Mouse (Mus musculus) liver, adult 2 months (tissue): ENCODE results near the gene Vegfb.

Source experiments
- CTCF ChIP-seq: fragments of 200-500 bp; IDR thresholded peaks from 2 replicates; pipeline ENCODE4 v1.5.1; 2011; ENCODE audit warnings: low read depth, low read length, control low read depth
- POLR2A ChIP-seq: fragments of 200-500 bp; IDR thresholded peaks from 2 replicates; pipeline ENCODE4 v1.6.1; 2011; ENCODE audit warnings: low read length, control low read depth; ENCODE audit not compliant: insufficient read depth; ENCODE audit errors: extremely low read depth

DNA sequence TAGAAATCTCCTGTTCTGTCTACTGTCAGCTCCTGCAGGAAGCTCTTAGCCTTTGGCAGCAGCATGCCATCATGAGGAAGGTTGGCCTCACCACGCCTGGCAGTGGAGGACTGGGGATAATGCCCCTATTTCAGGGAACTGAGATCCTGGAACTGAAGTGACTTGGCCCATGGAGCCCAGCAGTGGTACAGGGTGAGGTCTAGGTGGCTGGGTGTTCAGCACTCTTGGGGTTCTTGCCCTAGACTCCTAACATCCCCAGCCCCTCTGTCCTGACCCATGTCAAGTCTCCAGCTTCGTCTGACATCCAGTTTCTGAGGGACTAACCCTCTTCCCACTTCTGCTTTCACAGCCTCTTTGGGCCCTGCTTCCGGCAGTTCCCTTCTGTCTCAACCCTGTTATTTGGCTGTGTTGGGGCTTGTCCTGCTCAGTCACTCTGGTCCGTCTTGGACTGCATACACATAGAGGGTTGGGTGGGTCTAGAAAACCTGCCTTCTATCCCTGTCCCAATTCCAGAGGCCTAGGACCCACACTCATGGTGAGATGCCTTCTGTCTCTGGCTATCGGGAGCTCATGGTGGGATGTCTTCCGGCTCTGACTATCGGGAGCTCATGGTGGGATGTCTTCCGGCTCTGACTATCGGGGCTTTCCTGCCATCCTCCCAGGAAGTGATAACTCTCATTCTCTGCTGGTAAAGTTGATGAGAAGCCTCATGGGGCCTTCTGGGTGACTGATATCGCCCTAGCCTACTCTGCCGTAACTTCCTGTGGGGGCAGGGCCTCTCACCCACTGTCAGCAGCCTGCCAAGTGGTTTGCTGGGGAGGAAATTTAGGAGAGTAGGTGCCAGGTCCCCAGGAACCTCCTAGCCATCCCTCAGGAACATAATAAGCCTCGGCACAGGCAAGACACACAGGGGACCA lies 30.3 kb upstream of the Vegfb start:
- TF ChIP-seq CTCF (no peak), POLR2A (no peak)
